Mouse (Mus musculus) embryo, embryonic 11.5 days (tissue): ENCODE results near the gene Cfap43.

ENCODE experiments used
- DNase-seq: peaks from one replicate; pipeline ENCODE4 v3.0.0-alpha.2; 2012; ENCODE audit warnings: low read depth, low spot score

The Cfap43 gene

GRCm38 (mm10) chr19:47915251-47915650 is 3.8 kb downstream of the Cfap43 start:
- no peak for DNase-seq

- DNase-seq: no peak
These were observed 4.9 kb downstream of the Cfap43 start for GRCm38 (mm10) chr19:47914191-47914590.

- no peak for DNase-seq
These were observed 5.7 kb downstream of the Cfap43 start for GRCm38 (mm10) chr19:47913344-47913743.

- DNase-seq: no peak
These were observed 8.3 kb downstream of the Cfap43 start for GRCm38 (mm10) chr19:47910751-47911150.

- DNase-seq: no peak
These were observed 8.9 kb downstream of the Cfap43 start for GRCm38 (mm10) chr19:47910117-47910618.

GRCm38 (mm10) chr19:47909387-47910116 is 9.5 kb downstream of the Cfap43 start:
- no peak for DNase-seq

- no peak for DNase-seq
These were observed 10.1 kb downstream of the Cfap43 start for GRCm38 (mm10) chr19:47908961-47909371.

- no peak for DNase-seq
These were observed 11.5 kb downstream of the Cfap43 start for GRCm38 (mm10) chr19:47907596-47907995.

- no peak for DNase-seq
These were observed 13.5 kb downstream of the Cfap43 start for GRCm38 (mm10) chr19:47905603-47906002.

GRCm38 (mm10) chr19:47905081-47905480 is 14.0 kb downstream of the Cfap43 start:
- DNase-seq: no peak

- DNase-seq: no peak
These were observed 15.4 kb downstream of the Cfap43 start for GRCm38 (mm10) chr19:47903679-47904078.

GRCm38 (mm10) chr19:47902316-47903201 is 16.5 kb downstream of the Cfap43 start:
- no peak for DNase-seq

- DNase-seq: no peak
These were observed 18.5 kb downstream of the Cfap43 start for GRCm38 (mm10) chr19:47900558-47900957.

GRCm38 (mm10) chr19:47900012-47900411 is 19.1 kb downstream of the Cfap43 start:
- DNase-seq: no peak

- no peak for DNase-seq
These were observed 20.5 kb downstream of the Cfap43 start for GRCm38 (mm10) chr19:47898472-47899079.

GRCm38 (mm10) chr19:47893092-47893491 is 26.0 kb downstream of the Cfap43 start:
- DNase-seq: no peak

- DNase-seq: no peak
These were observed 27.4 kb downstream of the Cfap43 start for GRCm38 (mm10) chr19:47891562-47892312.

GRCm38 (mm10) chr19:47890489-47891130 is 28.5 kb downstream of the Cfap43 start:
- DNase-seq: no peak

GRCm38 (mm10) chr19:47888037-47888436 is 31.1 kb downstream of the Cfap43 start:
- DNase-seq: no peak

- no peak for DNase-seq
These were observed 31.7 kb downstream of the Cfap43 start for GRCm38 (mm10) chr19:47887417-47887816.

- no peak for DNase-seq
These were observed 32.5 kb downstream of the Cfap43 start for GRCm38 (mm10) chr19:47886617-47887016.
